Mouse (Mus musculus): Measurements from ENCODE around the gene Scarf2. TPM values are rescaled to one million over a fixed set of nuclear protein-coding genes. Genes with fewer than 3 reads are reported as not detected.
A peak's percentile ranks its signal among the peaks of the same experiment; 100 is the strongest.

Scarf2 gene
- total and polyA plus RNA-seq, 3 experiments, result 0.62 to 1.2 TPM; not detected in 1

DNA sequence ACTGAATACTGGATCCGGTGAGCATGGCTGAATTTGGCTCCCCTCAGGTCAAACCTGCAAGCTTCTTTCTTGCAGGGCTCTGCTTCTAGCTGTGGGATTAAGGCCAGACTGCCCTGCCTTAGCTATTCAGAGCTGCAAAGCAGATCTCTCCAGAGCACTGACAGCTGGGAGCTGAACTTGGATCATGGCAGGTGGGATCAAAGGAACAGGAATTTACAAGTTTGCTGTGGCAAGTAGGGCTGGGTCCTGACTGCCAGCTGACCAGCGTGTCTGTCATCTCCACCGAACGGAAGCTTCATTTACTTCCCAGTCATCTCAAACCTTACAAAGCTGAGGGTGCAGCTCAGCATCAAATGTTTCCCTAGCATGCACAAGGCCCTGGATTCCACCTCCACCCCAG, 18.9 kb upstream of the Scarf2 start (continued):
- TF ChIP-seq KAT2A (conservative IDR thresholded peaks at IDR 0.05; ENCODE audit: low read depth, low read length), result no peak

DNA sequence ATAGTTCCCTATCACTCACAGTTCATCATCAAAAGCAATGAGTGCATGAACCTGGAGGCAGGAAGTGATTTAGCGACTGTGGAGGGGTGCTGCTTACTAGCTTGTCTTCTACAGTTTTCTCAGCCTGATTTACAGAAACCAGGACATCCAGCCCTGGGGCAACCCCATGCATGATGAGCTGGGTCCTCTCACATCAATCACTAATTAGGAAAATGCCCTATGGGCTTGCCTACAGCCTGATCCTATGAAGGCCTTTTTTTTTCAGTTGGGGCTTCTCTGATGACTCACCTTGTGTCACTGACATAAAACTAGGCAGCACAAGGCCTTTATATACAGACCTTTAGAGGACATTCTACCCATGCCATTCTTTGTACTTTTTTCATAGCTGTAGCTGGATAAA, 17.4 kb upstream of the Scarf2 start:
- Histone ChIP-seq H3K27me3 (ENCODE audit: control insufficient read depth in 1 of 2, insufficient read depth in 2 of 2, low read length in 2 of 2) (no peaks in the 10 kb centered on the region), H3K27ac (ENCODE audit: control insufficient read depth, low read depth, low read length) (no peak overlapping the region), H3K9me3 (replicated peaks; ENCODE audit: insufficient read depth, low read length) (no peaks in the 10 kb centered on the region), H3K36me3 (ENCODE audit: control insufficient read depth in 1 of 2, insufficient read depth in 2 of 2, low read length in 2 of 2) (peaks cover 3 to 51% of the 10 kb centered on the region in 2 experiments; a peak in 2 of 4 replicates), H3K79me2 (ENCODE audit: control insufficient read depth, insufficient read depth, low read length, poor library complexity) (0 out of 2 replicates have a peak, but pooled peaks cover 2% of the 10 kb centered on the region), H3K4me1 (ENCODE audit: control insufficient read depth in 1 of 2, insufficient read depth in 2 of 2, low read length in 2 of 2) (no peaks in the 10 kb centered on the region), H3K9ac (ENCODE audit: control insufficient read depth, low read depth, low read length, poor library complexity, severe bottlenecking) (no peak overlapping the region), H3K4me3 (ENCODE audit: control insufficient read depth in 1 of 2, insufficient read depth in 1 of 2, low read depth in 2 of 2, low read length in 2 of 2) (no peak overlapping the region)
- TF ChIP-seq ZC3H11A (IDR thresholded peaks at IDR 0.05; ENCODE audit: low read depth, low read length) (no peak), KAT2A (conservative IDR thresholded peaks at IDR 0.05; ENCODE audit: low read depth, low read length) (no peak), NRF1 (IDR thresholded peaks at IDR 0.05; ENCODE audit: insufficient read depth, low read depth, low read length, poor library complexity, severe bottlenecking) (no peak), ZNF384 (IDR thresholded peaks at IDR 0.05; ENCODE audit: low read depth, low read length) (no peak), MAX (IDR thresholded peaks at IDR 0.05; ENCODE audit: low read length) (no peak), UBTF (IDR thresholded peaks at IDR 0.05; ENCODE audit: borderline replicate concordance, insufficient read depth, low read depth, low read length) (no peak), POLR2A (IDR thresholded peaks at IDR 0.05; ENCODE audit: control insufficient read depth in 1 of 2, insufficient read depth in 1 of 2, low read depth in 1 of 2, low read length in 2 of 2, poor library complexity in 1 of 2) (no peak), ZKSCAN1 (IDR thresholded peaks at IDR 0.05; ENCODE audit: low read depth, low read length) (no peak), TBP (IDR thresholded peaks at IDR 0.05; ENCODE audit: low read depth, low read length) (no peak), SIN3A (IDR thresholded peaks at IDR 0.05; ENCODE audit: low read length) (no peak), CHD1 (IDR thresholded peaks at IDR 0.05; ENCODE audit: low read depth, low read length) (no peak), ELF1 (IDR thresholded peaks at IDR 0.05; ENCODE audit: low read depth, low read length) (no peak), MAFK (IDR thresholded peaks at IDR 0.05; ENCODE audit: borderline replicate concordance, low read depth, low read length) (no peak), POLR2AphosphoS5 (IDR thresholded peaks at IDR 0.05; ENCODE audit: borderline replicate concordance, low read depth, low read length) (no peak), MXI1 (IDR thresholded peaks at IDR 0.05; ENCODE audit: low read depth, low read length) (no peak), MAZ (IDR thresholded peaks at IDR 0.05; ENCODE audit: low read depth, low read length) (no peak)
- DNase-seq (ENCODE audit: low read depth, low spot score), result no peak

DNA sequence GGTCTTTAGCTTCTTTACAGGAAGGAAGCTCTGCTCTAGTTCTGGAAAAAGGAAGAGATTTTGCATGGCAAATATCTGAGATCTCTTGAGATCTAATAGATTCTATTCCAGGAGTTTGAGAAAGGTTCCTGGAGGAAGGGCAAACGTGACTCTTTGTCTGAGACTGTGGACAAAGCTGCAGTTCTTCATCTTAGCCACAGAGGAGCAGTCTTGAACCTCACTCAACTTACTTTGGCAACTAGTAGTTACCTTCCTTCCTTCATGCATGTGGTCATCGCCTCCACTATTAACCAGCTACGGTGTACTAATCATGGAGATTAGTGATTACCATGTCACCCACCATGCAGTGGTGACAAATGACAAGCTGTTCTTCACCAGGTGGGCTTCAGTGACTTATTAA, 11.7 kb upstream of the Scarf2 start:
- DNase-seq (ENCODE audit: low read depth, low spot score), result no peak
- no peaks in the 10 kb centered on the region for H3K79me2 ChIP-seq (ENCODE audit: control insufficient read depth, insufficient read depth, low read length, poor library complexity)
- H3K27ac ChIP-seq (ENCODE audit: control insufficient read depth, low read depth, low read length), result no peak overlapping the region
- peaks cover 0 to 35% of the 10 kb centered on the region in 2 experiments; a peak in 2 of 4 replicates for H3K36me3 ChIP-seq (ENCODE audit: control insufficient read depth in 1 of 2, insufficient read depth in 2 of 2, low read length in 2 of 2)
- no peaks in the 10 kb centered on the region for H3K4me1 ChIP-seq (ENCODE audit: control insufficient read depth in 1 of 2, insufficient read depth in 2 of 2, low read length in 2 of 2)
- H3K9ac ChIP-seq (ENCODE audit: control insufficient read depth, low read depth, low read length, poor library complexity, severe bottlenecking), result no peak overlapping the region
- no peaks in the 10 kb centered on the region for H3K9me3 ChIP-seq (replicated peaks; ENCODE audit: insufficient read depth, low read length)
- no peak overlapping the region for H3K4me3 ChIP-seq (ENCODE audit: control insufficient read depth in 1 of 2, insufficient read depth in 1 of 2, low read depth in 2 of 2, low read length in 2 of 2)
- no peak for TF ChIP-seq SIN3A (IDR thresholded peaks at IDR 0.05; ENCODE audit: low read length)
- TF ChIP-seq CHD1 (IDR thresholded peaks at IDR 0.05; ENCODE audit: low read depth, low read length), result no peak
- no peak for TF ChIP-seq MAFK (IDR thresholded peaks at IDR 0.05; ENCODE audit: borderline replicate concordance, low read depth, low read length)
- peak; percentile 15; the same call in 1 of the 2 replicates for TF ChIP-seq SMC3 (IDR thresholded peaks at IDR 0.05; ENCODE audit: low read depth, low read length)
- TF ChIP-seq CTCF (IDR thresholded peaks at IDR 0.05 in 2 of 3, conservative IDR thresholded peaks at IDR 0.05 in 1 of 3; ENCODE audit: control insufficient read depth in 1 of 3, insufficient read depth in 1 of 3, low read depth in 2 of 3, low read length in 3 of 3, poor library complexity in 1 of 3, severe bottlenecking in 1 of 3), result peak in 2 of 3 experiments; percentile 20 to 27; a peak in 2 of 6 replicates
- TF ChIP-seq MYC (IDR thresholded peaks at IDR 0.05; ENCODE audit: low read depth, low read length), result no peak
- TF ChIP-seq GATA1 (IDR thresholded peaks at IDR 0.05; ENCODE audit: low read depth, low read length), result no peak
- no peak for TF ChIP-seq MAZ (IDR thresholded peaks at IDR 0.05; ENCODE audit: low read depth, low read length)
- no peak for TF ChIP-seq USF2 (IDR thresholded peaks at IDR 0.05; ENCODE audit: borderline replicate concordance in 1 of 2, insufficient read depth in 1 of 2, low read depth in 1 of 2, low read length in 2 of 2)
- TF ChIP-seq ELF1 (IDR thresholded peaks at IDR 0.05; ENCODE audit: low read depth, low read length), result no peak
- no peaks in the 10 kb centered on the region for H3K27me3 ChIP-seq (ENCODE audit: control insufficient read depth in 1 of 2, insufficient read depth in 2 of 2, low read length in 2 of 2)
